Mouse (Mus musculus): ENCODE results near the gene Ccndbp1. TPM values are rescaled to one million over a fixed set of nuclear protein-coding genes. Genes with fewer than 3 reads are reported as not detected.
A peak's percentile ranks its signal among the peaks of the same experiment; 100 is the strongest.
"Not testable (repeated sequence)": the region's sequence is repeated elsewhere in the genome, so short reads cannot be mapped to it uniquely, and the experiment has no call there.

The Ccndbp1 gene
- polyA plus RNA-seq, 1 experiment from 2014 or later, result 37.3 TPM

DNA sequence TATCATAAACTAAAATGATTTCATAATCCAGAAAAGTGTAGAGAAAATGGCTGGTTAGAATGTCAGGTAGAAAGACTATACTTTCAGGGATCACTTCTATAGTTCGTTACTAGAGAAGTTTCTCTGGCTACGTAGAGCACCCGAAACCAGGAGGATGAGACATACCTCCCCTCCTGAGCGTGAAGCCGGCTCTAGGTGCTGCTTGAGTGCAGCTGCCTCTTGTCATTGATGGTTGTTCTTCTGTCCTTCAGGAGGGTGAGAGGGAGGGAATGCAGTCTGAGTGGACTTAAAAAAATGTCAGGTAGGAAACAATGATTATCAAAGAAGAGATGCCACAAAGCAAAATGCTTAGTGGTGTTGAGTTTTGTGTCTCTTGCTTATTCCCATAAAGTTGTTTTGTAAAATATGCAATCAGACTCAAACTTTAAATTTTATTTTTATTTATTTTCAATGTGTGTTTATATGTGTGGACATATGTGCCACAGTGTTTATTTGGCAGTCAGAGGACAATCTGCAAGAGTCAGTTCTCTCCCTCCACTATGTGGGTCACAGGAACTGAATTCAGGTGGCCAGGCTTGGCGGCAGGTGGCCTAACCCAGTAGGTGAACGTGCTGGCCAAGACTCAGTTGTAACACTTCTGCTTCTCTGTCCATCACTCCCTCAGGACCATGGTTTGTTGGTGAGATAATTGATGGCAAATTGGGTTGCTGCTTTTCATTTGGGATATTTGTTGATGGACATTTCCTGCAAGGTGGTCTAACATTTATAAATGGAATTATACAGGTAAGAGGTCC, 4.0 kb upstream of the Ccndbp1 start:
- peaks cover 4% of the 10 kb centered on the region for H3K4me1 ChIP-seq

DNA sequence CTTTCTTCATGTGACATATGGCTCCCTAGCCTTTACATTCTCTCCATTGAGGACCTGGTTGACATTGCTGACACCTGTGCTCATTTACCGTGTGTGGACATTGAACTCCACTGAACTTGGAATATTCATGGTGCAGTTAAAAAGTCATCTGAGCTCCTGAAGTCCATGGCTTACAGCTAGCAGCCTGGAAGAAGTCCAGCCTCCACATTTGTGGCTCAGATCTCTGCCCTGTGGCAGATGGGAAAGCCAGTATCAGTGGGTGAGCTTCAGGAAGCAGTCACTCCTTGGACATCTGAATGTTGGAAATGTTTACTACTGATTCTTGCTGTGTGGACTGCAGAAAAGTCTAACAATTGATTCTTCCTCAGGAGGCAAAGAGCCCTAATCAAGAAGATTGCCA, 1.2 kb upstream of the Ccndbp1 start:
- H3K4me1 ChIP-seq, result peaks cover 7% of the 10 kb centered on the region
- no peak overlapping the region for H3K4me3 ChIP-seq
- peaks cover 10% of the 10 kb centered on the region for H3K36me3 ChIP-seq
- ATAC-seq (ENCODE audit: insufficient number of reproducible peaks, low FRiP score, low TSS enrichment, low read depth), result no peak
- H3K4me2 ChIP-seq, result no peak overlapping the region
- no peaks in the 10 kb centered on the region for H3K9me3 ChIP-seq
- no peaks in the 10 kb centered on the region for H3K27me3 ChIP-seq
- no peak overlapping the region for H3K27ac ChIP-seq
- 72% methylated on average over 1 of the region's 1 CpGs for WGBS
- no peak overlapping the region for H3K9ac ChIP-seq

More for the DNA sequence above, 4.0 kb upstream of the Ccndbp1 start:
- no peaks in the 10 kb centered on the region for H3K27me3 ChIP-seq
- no peak overlapping the region for H3K4me3 ChIP-seq
- 79% methylated on average over 7 of the region's 7 CpGs for WGBS
- no peak overlapping the region for H3K9ac ChIP-seq
- no peak for ATAC-seq (ENCODE audit: insufficient number of reproducible peaks, low FRiP score, low TSS enrichment, low read depth)
- no peak overlapping the region for H3K4me2 ChIP-seq
- H3K27ac ChIP-seq, result no peak overlapping the region
- no peaks in the 10 kb centered on the region for H3K36me3 ChIP-seq
- no peaks in the 10 kb centered on the region for H3K9me3 ChIP-seq

DNA sequence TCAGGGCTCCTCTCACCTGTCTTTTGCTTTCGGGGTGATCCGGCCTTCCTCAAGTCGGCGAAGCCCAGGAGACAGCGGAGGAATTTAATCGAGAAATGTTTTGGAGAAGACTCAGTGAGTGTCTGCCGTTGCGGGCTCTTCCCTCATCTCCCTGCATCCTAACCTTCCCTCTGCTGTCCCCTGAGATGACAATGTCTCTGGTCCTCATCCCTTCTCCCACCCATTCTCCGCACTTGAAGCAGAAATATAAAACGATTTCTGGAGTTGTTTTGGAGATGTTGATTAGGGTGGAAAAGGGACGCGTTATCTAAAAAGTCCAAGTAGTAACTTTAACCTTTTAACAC, 433 bp downstream of the Ccndbp1 start:
- H3K4me2 ChIP-seq, result peak overlapping the region; percentile 67
- H3K9me3 ChIP-seq, result no peaks in the 10 kb centered on the region
- H3K27ac ChIP-seq, result no peak overlapping the region
- peak overlapping the region; percentile 41 for H3K9ac ChIP-seq
- H3K27me3 ChIP-seq, result no peaks in the 10 kb centered on the region
- peak overlapping the region; percentile 62 for H3K4me3 ChIP-seq
- ATAC-seq (ENCODE audit: insufficient number of reproducible peaks, low FRiP score, low TSS enrichment, low read depth), result no peak
- WGBS, result 1% methylated on average over 12 of the region's 12 CpGs
- H3K4me1 ChIP-seq, result peaks cover 7% of the 10 kb centered on the region
- H3K36me3 ChIP-seq, result peaks cover 22% of the 10 kb centered on the region

DNA sequence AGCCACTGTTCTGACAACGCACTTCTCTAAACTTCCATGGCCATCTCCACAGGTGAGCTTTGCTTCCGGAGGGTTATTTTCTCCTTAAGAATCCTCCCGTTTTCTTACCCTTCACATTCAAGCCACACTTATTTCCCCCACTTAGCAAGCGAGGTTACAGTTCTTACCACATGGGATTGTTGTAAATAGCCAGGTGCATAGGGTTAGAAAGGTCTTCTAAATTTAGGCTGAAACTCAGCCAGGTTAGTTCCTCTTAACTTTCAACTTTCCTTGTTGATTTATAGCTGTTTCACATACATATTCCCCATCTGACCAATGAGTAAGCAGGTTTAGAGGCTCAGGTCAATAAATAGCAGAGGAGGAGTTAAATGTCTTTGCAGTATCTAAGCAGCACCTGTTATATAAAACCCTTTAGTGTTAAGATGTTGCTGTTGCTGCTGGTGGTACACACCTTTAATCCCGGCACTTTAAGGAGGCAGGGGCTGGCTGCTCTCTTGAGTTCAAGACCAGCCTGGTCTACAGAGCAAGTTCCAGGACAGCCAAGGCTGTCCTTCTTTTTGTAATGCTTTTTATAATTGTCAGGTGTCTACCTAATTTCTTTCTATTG, 971 bp downstream of the Ccndbp1 start:
- Histone ChIP-seq H3K27ac (no peak overlapping the region), H3K4me2 (peak overlapping the region; percentile 67), H3K4me1 (peaks cover 7% of the 10 kb centered on the region), H3K4me3 (peak overlapping the region; percentile 62), H3K9me3 (no peaks in the 10 kb centered on the region), H3K9ac (peak overlapping the region; percentile 41), H3K36me3 (peaks cover 25% of the 10 kb centered on the region), H3K27me3 (no peaks in the 10 kb centered on the region)
- WGBS, result 21% methylated on average over 5 of the region's 5 CpGs
- no peak for ATAC-seq (ENCODE audit: insufficient number of reproducible peaks, low FRiP score, low TSS enrichment, low read depth)

DNA sequence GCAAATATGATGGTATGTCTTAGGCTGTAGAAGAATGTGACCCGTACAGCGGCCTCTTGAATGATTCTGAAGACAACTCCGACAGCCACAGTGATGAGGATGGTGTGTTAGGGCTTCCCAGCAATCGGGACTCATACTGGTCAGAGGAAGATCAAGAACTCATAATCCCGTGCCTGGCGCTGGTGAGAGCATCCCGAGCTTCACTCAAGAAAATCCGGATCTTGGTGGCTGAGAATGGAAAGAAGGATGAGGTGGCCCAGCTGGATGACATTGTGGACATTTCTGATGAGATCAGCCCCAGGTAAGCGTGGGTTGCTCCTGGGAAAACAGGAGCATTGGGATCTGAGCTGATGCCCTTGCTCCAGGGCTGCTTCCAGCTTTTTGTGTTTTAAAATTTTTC, 4.5 kb downstream of the Ccndbp1 start:
- WGBS, result 89% methylated on average over 9 of the region's 9 CpGs

DNA sequence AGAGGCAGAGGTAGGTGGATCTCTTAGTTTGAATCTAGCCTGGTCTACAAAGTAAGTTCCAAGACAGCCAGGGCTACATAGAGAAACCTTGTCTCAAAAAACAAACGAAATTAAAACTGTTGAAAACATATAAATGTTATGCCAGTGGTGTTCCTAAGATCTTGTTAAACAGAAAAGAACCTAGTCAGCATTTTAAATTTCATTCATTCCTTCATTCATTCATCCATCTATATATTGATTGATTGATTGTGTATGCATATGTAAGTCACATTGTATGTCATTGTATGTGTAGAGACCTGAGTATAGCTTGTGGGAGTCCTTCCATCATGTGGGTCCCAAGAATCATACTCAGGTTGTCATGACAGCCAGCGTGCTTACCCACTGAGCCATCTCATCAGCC, 7.3 kb downstream of the Ccndbp1 start:
- no peak overlapping the region for H3K27ac ChIP-seq
- H3K36me3 ChIP-seq, result peaks cover 52% of the 10 kb centered on the region
- no peaks in the 10 kb centered on the region for H3K4me1 ChIP-seq
- ATAC-seq (ENCODE audit: insufficient number of reproducible peaks, low FRiP score, low TSS enrichment, low read depth), result no peak
- H3K9ac ChIP-seq, result no peak overlapping the region
- no peaks in the 10 kb centered on the region for H3K9me3 ChIP-seq
- no peak overlapping the region for H3K4me2 ChIP-seq
- H3K4me3 ChIP-seq, result no peak overlapping the region
- 82% methylated on average over 2 of the region's 2 CpGs for WGBS
- H3K27me3 ChIP-seq, result no peaks in the 10 kb centered on the region

More for the DNA sequence above, 4.5 kb downstream of the Ccndbp1 start:
- H3K4me2 ChIP-seq, result no peak overlapping the region
- H3K9me3 ChIP-seq, result no peaks in the 10 kb centered on the region
- peaks cover 7% of the 10 kb centered on the region for H3K4me1 ChIP-seq
- H3K4me3 ChIP-seq, result no peak overlapping the region
- peaks cover 48% of the 10 kb centered on the region for H3K36me3 ChIP-seq
- H3K9ac ChIP-seq, result no peak overlapping the region
- no peak for ATAC-seq (ENCODE audit: insufficient number of reproducible peaks, low FRiP score, low TSS enrichment, low read depth)
- H3K27me3 ChIP-seq, result no peaks in the 10 kb centered on the region
- H3K27ac ChIP-seq, result no peak overlapping the region

DNA sequence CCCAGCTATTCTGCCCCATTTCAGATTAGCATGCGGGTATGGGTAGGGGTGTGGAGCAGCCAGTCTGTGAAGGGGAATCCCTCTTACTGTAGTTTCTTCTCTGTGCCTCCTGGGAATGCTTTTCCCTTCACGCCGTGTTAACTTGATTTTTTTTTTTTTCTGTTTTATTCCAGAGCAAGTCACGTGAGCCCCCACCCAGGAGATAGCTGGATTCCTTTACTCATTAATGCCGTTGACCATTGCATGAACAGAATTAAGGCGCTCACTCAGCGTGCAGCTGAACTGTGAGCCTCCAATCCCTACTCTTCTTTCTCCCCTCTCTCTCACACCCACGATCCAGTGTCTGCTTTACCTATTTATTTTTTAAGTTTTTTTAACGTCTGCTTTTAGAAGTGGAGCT, 8.0 kb downstream of the Ccndbp1 start:
- Histone ChIP-seq H3K4me2 (no peak overlapping the region), H3K4me3 (no peak overlapping the region), H3K9ac (no peak overlapping the region), H3K9me3 (no peaks in the 10 kb centered on the region), H3K27me3 (no peaks in the 10 kb centered on the region), H3K4me1 (no peaks in the 10 kb centered on the region), H3K36me3 (peaks cover 49% of the 10 kb centered on the region), H3K27ac (no peak overlapping the region)
- WGBS, result 92% methylated on average over 9 of the region's 9 CpGs
- no peak for ATAC-seq (ENCODE audit: insufficient number of reproducible peaks, low FRiP score, low TSS enrichment, low read depth)

DNA sequence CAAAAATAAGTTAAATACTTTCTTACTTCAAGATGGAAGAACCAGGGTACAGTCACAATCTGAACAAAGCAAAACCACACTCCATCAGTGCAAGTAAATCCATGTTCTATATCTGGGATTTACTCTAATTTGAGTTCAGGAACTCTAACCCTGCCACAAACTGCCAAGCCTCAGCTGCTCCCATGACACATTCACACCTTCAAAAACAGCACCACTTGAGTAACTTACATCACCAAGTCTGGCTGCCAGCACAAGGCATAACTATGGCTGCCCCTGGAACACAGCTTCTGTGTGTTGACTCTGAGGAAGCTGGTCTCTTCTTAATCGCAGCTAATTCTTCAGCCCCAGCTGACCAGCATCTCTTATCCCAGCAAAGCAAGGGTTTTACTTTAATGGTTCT, 8.9 kb downstream of the Ccndbp1 start:
- H3K9me3 ChIP-seq, result no peaks in the 10 kb centered on the region
- H3K4me2 ChIP-seq, result no peak overlapping the region
- 100% methylated on average over 1 of the region's 1 CpGs for WGBS
- no peaks in the 10 kb centered on the region for H3K4me1 ChIP-seq
- no peak overlapping the region for H3K4me3 ChIP-seq
- ATAC-seq (ENCODE audit: insufficient number of reproducible peaks, low FRiP score, low TSS enrichment, low read depth), result no peak
- H3K9ac ChIP-seq, result no peak overlapping the region
- no peaks in the 10 kb centered on the region for H3K27me3 ChIP-seq
- peaks cover 40% of the 10 kb centered on the region for H3K36me3 ChIP-seq
- H3K27ac ChIP-seq, result no peak overlapping the region

DNA sequence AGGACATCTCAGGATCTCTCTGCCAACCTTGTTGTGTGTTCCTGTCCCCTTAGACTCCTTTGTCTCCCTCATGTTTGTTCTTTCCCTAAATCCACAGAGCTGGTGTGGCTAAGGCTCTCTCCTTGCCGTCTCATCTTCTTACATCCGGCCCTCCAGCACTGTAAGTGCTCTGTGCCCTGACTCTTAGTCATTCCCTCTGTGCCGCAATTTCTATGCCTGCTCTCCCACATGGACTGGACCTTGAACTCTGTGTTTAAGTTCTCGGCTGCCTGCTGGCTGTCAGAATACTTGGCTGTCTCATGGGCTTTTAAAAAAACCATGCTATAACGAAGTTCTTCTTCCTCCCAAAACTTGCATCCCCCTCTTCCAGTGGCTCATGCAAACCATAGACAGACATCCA, 14.7 kb downstream of the Ccndbp1 start:
- H3K27ac ChIP-seq, result no peak overlapping the region
- 69% methylated on average over 5 of the region's 5 CpGs for WGBS
- no peaks in the 10 kb centered on the region for H3K4me1 ChIP-seq
- no peak for ATAC-seq (ENCODE audit: insufficient number of reproducible peaks, low FRiP score, low TSS enrichment, low read depth)
- no peaks in the 10 kb centered on the region for H3K9me3 ChIP-seq
- peaks cover under 1% of the 10 kb centered on the region for H3K36me3 ChIP-seq
- H3K4me2 ChIP-seq, result no peak overlapping the region
- H3K27me3 ChIP-seq, result peaks cover 3% of the 10 kb centered on the region
- H3K9ac ChIP-seq, result no peak overlapping the region
- no peak overlapping the region for H3K4me3 ChIP-seq

DNA sequence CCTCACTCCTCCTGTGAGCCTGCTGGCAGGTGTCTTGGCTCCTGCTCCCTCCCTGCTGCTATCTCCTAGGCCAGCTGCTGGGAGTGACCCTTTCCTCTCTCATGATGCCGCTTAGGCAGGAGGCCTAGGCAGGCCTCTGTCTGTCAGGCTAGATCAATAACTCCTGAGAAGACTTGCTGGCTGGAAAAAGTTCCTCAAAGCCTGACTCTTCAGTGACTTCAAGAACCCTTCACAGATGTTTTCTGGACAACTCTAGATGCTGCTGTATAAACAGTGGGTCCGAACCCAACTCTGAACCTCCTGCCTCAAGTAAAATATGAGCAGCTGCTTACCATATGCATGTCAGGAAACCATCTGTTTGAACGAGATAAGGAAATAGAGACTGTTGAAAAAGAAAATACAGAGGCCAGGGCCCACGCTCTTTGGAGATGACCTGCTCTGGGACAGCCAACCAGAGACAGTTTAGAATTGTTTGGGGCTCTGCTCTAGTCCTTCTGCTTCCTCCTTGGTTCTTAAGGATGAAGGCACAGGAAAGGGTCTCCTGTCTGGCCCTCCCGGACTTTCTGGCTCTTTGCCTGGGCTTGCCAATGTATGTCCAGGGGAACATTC, 28.6 kb downstream of the Ccndbp1 start, which contains the start of gene Epb42:
TSS of gene Epb42 (minus strand) at position 340 of the 609 bp plus-strand sequence.
- no peak within 1 kb of the TSS for H3K4me3 ChIP-seq
- no peak for ATAC-seq (ENCODE audit: insufficient number of reproducible peaks, low FRiP score, low TSS enrichment, low read depth)
- H3K4me1 ChIP-seq, result no peaks in the 10 kb centered on the region
- no peaks in the 10 kb centered on the region for H3K27me3 ChIP-seq
- WGBS, result 62% methylated on average over 5 of the region's 5 CpGs
- no peaks in the 10 kb centered on the region for H3K36me3 ChIP-seq
- no peak within 1 kb of the TSS for H3K9ac ChIP-seq
- no peak within 1 kb of the TSS for H3K27ac ChIP-seq
- no peaks in the 10 kb centered on the region for H3K9me3 ChIP-seq
- H3K4me2 ChIP-seq, result no peak within 1 kb of the TSS

DNA sequence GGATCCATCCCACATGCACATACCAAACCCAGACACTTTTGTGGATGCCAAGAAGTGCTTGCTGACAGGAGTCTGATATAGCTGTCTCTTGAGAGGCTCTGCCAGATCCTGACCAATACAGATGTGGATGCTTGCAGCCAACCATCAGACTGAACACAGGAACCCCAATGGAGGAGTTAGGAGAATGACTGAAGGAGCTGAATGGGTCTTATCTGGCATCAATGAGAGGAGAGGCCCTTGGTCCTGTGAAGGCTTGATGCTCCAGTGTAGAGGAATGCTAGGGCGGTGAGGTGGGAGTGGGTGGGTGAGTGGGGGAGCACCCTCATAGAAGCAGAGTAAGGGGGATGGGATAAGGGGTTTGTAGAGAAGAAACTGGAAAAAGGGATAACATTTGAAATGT, 30.6 kb downstream of the Ccndbp1 start:
- H3K27me3 ChIP-seq; H3K9ac ChIP-seq; ATAC-seq (ENCODE audit: insufficient number of reproducible peaks, low FRiP score, low TSS enrichment, low read depth); H3K4me3 ChIP-seq; H3K9me3 ChIP-seq; H3K27ac ChIP-seq; H3K4me1 ChIP-seq; H3K4me2 ChIP-seq; H3K36me3 ChIP-seq: not testable (repeated sequence)
- 100% methylated on average over 1 of the region's 1 CpGs for WGBS

DNA sequence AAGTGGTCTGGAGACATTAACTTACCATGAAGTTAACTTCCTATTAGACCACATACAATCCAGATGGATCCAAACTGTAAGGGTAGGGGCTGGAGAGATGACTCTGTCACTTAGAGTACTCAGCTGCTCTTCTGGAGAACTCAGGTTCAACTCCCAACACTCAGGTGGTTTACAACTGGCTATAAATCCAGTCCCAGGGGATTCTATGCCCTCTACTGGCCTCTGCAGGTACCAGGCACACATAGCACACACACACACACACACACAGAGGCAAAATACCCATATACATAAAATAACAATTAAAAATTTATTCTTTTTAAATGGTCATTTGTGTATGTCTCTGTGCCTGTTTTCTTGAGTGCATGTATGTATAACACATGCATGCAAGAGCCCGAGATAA, 31.2 kb downstream of the Ccndbp1 start:
- Histone ChIP-seq H3K27ac (no peak overlapping the region), H3K4me3 (no peak overlapping the region), H3K4me1 (no peaks in the 10 kb centered on the region), H3K9me3 (no peaks in the 10 kb centered on the region), H3K36me3 (no peaks in the 10 kb centered on the region), H3K4me2 (no peak overlapping the region), H3K9ac (no peak overlapping the region), H3K27me3 (no peaks in the 10 kb centered on the region)
- no peak for ATAC-seq (ENCODE audit: insufficient number of reproducible peaks, low FRiP score, low TSS enrichment, low read depth)
- WGBS, result 100% methylated on average over 1 of the region's 1 CpGs

Data from limb, embryonic 15.5 days (tissue).